Mouse (Mus musculus) frontal cortex, adult (tissue): ENCODE measurements around the gene Hoxc11.

ENCODE experiments used
- ATAC-seq: cut with Nextera tagmentation; 2 replicates; pipeline ENCODE4 v1.9.2; 2017; ENCODE audit warnings: mild to moderate bottlenecking, moderate library complexity, mixed read lengths; ENCODE audit not compliant: low TSS enrichment

The Hoxc11 gene

GRCm38 (mm10) chr15:102937036-102937666, 17.1 kb upstream of the Hoxc11 start:
- no peak for ATAC-seq

DNA sequence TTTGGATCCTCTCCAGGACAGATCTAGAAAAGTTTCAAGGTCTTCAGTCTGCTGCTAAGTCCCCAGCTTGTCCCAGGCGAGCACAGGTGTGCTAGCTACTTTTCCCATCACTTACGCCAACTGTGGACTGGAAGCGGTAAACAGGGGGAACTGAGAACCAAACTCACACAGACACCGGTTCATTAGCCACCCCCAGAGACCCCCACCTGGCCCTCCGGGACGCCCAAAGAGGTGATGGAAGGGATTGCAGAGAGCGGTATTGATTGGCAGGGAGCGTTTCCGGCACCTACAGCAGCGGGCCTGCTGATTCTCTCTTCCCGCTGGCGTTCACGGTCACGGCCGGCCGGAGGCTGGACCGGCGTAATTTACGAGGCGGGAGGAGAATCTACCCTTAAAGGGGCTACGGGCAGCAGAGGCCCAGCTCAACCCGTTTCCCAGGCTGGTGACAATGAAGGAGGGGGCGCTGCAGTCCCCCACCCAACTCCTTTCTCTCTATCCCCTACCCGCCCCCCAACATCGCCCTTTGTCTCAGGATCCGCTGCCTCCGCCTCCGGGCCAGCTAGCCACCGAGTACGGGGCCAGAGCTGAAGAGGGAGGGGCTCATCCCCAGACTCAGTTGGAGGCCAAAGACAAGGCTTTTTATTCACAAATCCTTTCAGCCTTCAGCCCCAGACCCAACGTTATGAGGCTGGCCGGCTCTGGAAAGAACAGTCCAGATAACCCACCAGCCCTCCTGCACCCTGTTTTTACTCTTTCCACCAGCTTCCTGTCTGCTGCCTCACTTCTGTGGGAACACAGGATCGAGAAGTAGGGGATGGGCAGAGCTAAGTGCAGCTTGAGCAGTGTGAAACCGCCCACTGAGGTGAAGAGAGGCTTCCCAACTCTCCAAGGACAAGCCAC, 14.7 kb upstream of the Hoxc11 start:
- no peak for ATAC-seq

GRCm38 (mm10) chr15:102942739-102943467, 11.3 kb upstream of the Hoxc11 start:
- ATAC-seq, result no peak

DNA sequence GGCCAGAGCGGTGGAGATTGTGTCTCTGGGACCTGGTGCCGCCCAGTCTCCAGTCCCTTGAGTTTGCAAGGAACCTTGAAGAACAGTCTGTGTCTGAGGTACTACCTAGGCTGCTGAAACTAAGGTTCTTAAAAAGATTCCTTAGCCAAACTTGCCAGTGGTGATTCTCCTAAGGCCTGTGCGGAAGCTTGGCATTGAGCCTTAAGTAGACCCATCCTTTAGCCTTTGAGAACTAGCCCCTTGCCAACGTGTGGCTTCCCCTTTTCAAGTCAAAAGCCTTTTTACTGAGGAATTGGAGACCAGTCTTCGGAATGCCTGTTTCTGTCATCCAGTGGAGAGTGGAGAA, 10.8 kb upstream of the Hoxc11 start:
- no peak for ATAC-seq

- no peak for ATAC-seq
Measured at GRCm38 (mm10) chr15:102945185-102946077, 8.8 kb upstream of the Hoxc11 start.

DNA sequence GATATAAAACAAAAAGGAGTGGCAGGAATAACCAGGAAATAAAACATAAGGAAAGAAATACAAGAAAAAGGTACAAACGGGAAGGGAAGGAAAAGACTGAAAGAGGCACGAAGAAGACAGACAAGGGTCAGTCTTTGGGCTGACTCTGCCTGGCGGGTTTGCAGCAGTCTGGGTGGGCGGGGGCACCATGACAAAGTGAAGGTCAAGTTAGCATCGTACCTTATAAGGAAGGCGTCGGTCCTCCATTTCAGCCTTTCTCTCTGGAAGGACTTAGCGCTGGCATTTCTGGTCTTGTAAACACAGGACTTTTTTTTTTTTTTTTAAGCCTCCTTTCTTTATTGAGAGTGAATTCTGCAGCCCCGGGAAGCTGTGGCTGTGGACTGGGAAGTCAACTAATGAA, 7.0 kb upstream of the Hoxc11 start:
- no peak for ATAC-seq

GRCm38 (mm10) chr15:102948842-102949241, 5.4 kb upstream of the Hoxc11 start:
- no peak for ATAC-seq

DNA sequence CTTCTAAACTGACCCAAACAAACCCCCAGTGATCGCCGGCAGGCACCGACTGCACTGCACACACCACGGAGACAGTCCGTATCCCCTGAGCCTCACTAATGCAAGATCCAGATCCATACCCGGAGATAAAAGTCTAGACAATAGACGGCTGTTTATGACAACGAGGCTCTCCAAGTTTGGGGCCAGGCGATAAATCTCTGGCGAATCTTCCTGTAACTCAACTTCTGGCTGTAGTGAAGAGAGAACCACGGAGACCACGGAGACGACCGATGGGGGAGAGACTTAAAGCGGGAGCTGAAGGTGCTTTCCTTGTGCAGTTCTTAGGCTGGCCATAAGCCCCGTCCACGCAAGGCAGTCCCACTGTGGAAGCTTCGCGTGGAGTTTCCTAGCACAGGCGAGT, 4.5 kb upstream of the Hoxc11 start:
- ATAC-seq, result no peak

DNA sequence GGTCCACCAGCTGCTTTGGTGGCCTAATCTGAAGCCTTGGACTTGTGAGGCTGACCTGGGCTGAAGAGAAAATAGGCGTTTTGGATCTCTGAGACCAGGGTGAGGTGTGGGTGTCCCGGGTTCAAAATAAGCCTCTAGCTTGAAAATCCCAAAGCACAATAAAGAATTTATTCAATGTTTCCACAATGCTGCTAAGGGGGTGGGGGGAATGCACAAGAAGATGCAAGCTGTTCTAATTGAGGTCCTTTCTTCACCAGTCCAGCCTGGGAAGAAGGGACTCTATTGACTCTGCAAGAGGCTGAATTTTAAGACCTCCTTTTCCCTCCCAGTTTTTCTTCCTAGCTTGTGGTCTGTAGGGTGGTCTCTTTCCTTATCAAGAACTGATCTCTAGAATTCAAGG, 3.4 kb upstream of the Hoxc11 start:
- ATAC-seq, result no peak

- no peak for ATAC-seq
Measured at GRCm38 (mm10) chr15:102953561-102953960, 666 bp upstream of the Hoxc11 start.

DNA sequence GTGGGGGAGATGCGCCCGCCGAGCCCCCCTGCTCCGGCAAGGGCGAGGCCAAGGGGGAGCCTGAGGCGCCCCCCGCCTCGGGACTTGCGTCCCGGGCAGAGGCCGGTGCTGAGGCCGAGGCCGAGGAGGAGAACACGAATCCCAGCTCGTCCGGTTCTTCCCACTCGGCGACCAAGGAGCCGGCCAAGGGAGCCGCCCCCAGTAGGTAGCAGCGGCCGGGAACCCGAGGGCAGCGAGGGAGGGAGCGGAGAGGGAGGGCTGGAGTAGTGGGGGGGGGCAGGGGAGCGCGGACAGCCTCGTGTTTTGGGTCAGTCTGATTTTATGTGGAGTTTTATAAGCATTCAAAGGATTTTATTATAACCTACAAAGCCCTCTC, 768 bp downstream of the Hoxc11 start:
- no peak for ATAC-seq

DNA sequence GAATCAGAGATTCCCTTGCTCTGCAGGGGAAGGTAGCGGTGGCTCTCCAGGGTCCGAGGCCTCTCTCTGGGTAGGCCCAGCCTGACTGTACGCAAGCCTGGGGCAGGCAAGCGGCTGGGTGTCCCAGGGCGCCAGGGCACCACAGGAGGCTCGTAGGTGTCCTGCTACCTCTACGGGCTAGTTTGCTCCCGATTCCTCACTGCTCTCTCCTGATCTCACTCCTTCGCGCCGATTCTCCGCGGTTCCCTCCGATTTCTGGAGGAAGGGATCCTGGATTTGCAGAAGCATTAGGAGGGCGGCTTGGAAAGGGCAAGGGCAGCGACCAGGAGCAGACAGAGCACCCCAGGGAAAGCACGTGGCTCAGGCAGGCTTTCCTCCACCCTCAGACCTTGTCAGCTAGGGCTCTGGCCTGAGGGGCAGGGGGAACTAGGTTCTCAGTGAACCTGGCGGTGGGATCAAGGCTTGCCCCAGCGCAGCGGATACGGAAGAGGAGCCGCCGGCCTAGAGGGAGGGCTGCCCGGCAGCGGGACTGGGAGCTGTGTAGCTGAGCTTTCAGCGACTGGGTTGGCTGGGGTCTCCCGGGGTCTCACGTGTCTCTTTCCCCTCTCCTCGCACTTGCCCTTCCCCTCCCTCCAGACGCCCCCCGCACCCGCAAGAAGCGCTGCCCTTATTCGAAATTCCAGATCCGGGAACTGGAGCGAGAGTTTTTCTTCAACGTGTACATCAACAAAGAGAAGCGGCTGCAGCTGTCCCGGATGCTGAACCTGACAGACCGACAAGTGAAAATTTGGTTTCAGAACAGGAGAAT, 1.8 kb downstream of the Hoxc11 start:
- ATAC-seq, result no peak

GRCm38 (mm10) chr15:102956906-102957305, 2.7 kb downstream of the Hoxc11 start:
- no peak for ATAC-seq

DNA sequence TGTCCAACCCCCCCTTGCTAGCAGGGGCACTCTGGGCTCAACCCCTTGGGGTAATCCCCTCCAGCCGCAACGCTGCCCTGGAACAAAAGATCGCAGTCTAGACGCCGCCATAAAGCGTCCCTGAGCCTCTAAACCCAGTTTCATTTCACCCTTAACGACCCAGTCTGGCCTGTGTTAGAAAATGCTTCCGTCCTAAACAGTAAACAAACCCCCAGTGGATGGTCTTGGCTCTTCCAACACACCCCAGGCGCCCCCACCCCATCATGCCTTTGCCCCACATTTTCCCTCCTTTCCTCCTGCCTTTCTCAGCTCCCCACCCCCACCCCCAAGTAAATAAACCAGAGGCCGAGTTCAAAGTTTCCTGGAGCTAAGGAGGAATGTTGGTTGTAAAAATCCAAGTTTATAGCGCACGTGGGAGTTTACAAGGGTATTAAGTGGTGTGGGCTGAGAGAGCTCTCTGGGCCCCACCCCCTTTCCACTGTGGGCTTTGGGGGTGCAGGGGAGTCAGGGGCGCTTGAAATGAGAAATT, 5.5 kb downstream of the Hoxc11 start:
- ATAC-seq, result no peak

DNA sequence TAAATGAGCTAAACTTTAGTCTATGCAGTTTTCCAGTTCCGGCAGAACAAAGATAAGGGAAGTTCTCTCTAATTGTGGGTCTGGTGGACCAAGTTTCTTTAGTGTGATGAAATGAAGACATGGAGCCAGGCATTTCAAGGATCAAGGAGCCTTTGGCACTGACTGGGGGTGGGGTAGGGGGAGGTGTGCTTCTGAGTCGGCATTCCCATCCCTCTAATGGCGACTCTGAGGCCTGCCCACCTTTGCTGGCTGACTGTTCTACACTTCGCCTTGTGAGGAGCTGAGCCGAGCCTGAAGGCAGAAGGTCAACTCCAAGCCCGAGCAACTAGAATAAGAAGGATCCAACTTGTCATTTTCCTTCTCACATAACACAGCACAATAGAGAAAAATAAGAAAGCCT, 7.5 kb downstream of the Hoxc11 start:
- ATAC-seq, result no peak

- no peak for ATAC-seq
Measured at GRCm38 (mm10) chr15:102962492-102962891, 8.3 kb downstream of the Hoxc11 start.

DNA sequence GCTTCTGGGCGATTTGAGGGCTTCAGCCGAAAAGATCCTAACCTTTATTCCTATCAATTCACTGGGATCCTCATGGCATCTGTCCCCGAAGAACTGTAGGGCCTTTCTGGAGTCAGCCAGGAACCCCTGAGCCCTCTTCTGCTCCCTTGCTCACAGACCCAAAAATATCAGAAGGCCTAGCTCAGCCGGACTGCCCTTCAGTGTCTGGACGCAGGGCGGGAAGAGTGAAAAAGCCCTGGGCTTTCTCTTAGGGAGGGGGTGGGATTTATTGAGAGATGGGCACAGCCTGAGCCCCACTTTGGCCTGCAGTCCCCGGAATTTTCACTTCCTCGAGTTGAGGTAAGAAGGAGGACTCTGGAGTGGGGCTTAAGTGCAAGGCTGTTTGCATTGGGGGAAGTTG, 9.0 kb downstream of the Hoxc11 start:
- ATAC-seq, result no peak

GRCm38 (mm10) chr15:102963671-102964640, 9.7 kb downstream of the Hoxc11 start:
- ATAC-seq, result no peak
